Mouse (Mus musculus) midbrain, embryonic 12.5 days (tissue): ENCODE measurements around the gene Slc22a27. TPM values are rescaled to one million over a fixed set of nuclear protein-coding genes. Genes with fewer than 3 reads are reported as not detected.
"Not testable (repeated sequence)": the region's sequence is repeated elsewhere in the genome, so short reads cannot be mapped to it uniquely, and the experiment has no call there.

Experiments
- ATAC-seq: fragments of 200-750 bp; cut with Nextera tagmentation; 2 replicates; pipeline ENCODE4 v1.8.0; 2017; ENCODE audit warnings: low read depth, moderate TSS enrichment, moderate library complexity; ENCODE audit not compliant: low FRiP score
- H3K27ac ChIP-seq: fragments of 300-500 bp; sonication (generic); replicated peaks from 2 replicates; pipeline ENCODE4 v1.5.1; 2016; ENCODE audit warnings: mild to moderate bottlenecking
- H3K27me3 ChIP-seq: fragments of 300-500 bp; sonication (generic); 2 replicates; pipeline ENCODE4 v1.6.1; 2016; ENCODE audit warnings: mild to moderate bottlenecking
- H3K36me3 ChIP-seq: fragments of 300-500 bp; sonication (generic); 2 replicates; pipeline ENCODE4 v1.6.1; 2016
- H3K4me1 ChIP-seq: fragments of 300-500 bp; sonication (generic); 2 replicates; pipeline ENCODE4 v1.6.1; 2016
- H3K4me2 ChIP-seq: fragments of 300-500 bp; sonication (generic); replicated peaks from 2 replicates; pipeline ENCODE4 v1.6.1; 2016; ENCODE audit warnings: mild to moderate bottlenecking, moderate library complexity
- H3K4me3 ChIP-seq: fragments of 300-500 bp; sonication (generic); 2 replicates; pipeline ENCODE4 v1.5.1; 2016; ENCODE audit warnings: mild to moderate bottlenecking
- H3K9ac ChIP-seq: fragments of 300-500 bp; sonication (generic); replicated peaks from 2 replicates; pipeline ENCODE4 v1.6.1; 2016; ENCODE audit warnings: mild to moderate bottlenecking, moderate library complexity
- H3K9me3 ChIP-seq: fragments of 300-500 bp; sonication (generic); 2 replicates; pipeline ENCODE4 v1.6.1; 2016; ENCODE audit warnings: mild to moderate bottlenecking
- WGBS: fragments of 180-500 bp; shearing (Covaris S2); methylation state at CpG from one replicate; pipeline ENCODE4 v1.1.7; 2016; 5-methylcytosine and 5-hydroxymethylcytosine counted together
- microRNA-seq: library from miRNA; unstranded; fragments of <30 nt; microRNA quantifications from one replicate; pipeline ENCODE4, GENCODE M21; 2017
- polyA plus RNA-seq: library from polyadenylated mRNA; unstranded; fragments of >200 nt; fragmentation: Nextera tagmentation; extraction: Ambion mirVana; gene quantifications from 2 replicates; pipeline ENCODE4 v1.2.1, GENCODE M21; 2016

Gene Slc22a27
- not detected in 2 replicates for polyA plus RNA-seq

GRCm38 (mm10) chr19:7965927-7966326 lies at the start of gene Slc22a27:
Gene Slc22a27 (minus strand): TSS chr19:7966027.
- not testable (repeated sequence) for ATAC-seq, H3K4me2 ChIP-seq, H3K36me3 ChIP-seq, H3K27me3 ChIP-seq, H3K27ac ChIP-seq, H3K9ac ChIP-seq, H3K9me3 ChIP-seq, H3K4me1 ChIP-seq, H3K4me3 ChIP-seq
- 70% methylated on average over 5 of the region's 5 CpGs for WGBS

DNA sequence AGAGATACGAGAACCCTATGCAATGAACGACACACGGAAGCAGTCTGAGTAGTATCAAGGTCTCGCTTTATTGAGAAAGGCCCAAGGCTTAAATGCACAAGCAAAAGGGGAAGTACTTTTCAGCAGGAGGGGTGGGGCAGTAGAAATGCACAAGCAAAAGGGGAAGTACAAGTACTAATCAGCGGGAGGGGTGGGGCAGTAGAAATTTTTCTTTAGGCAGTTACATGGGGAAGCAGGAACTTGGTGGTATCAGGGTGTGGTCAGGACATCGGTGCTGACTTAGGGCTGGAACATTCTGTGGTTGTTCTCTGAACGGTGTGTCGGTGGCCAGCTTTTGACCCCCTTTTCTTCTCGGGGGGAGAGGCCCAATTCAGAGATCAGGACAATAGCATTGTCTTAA lies 45.8 kb upstream of the Slc22a27 start:
- WGBS, result 90% methylated on average over 9 of the region's 9 CpGs
- not testable (repeated sequence) for H3K36me3 ChIP-seq, H3K9ac ChIP-seq, H3K4me1 ChIP-seq, H3K27me3 ChIP-seq, H3K27ac ChIP-seq, H3K4me2 ChIP-seq, H3K4me3 ChIP-seq, ATAC-seq
- H3K9me3 ChIP-seq, result peaks cover 21% of the 10 kb centered on the region

GRCm38 (mm10) chr19:8009086-8009485 lies 43.3 kb upstream of the Slc22a27 start:
- H3K27me3 ChIP-seq, H3K36me3 ChIP-seq, H3K27ac ChIP-seq, H3K4me2 ChIP-seq, H3K4me3 ChIP-seq, H3K9ac ChIP-seq, H3K4me1 ChIP-seq, ATAC-seq: not testable (repeated sequence)
- WGBS, result 85% methylated on average over 6 of the region's 6 CpGs
- peaks cover 24% of the 10 kb centered on the region for H3K9me3 ChIP-seq

DNA sequence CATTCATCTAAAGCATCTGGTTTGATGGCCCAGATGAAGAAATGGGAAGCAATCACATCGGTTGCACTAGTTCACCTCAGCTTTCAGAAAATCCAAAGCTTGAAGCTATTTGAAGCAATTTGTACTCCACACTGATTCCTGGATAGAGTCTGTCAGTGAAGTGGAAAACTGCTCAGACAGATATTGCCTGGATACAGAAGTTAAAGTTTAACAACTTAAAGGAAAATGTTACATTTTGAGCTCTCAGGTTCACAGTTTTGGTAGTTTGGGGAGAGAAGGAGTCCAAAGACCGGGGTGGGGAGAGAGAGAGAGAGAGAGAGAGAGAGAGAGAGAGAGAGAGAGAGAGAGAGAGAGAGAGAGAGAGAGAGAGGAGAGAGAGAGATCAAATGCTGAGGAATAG lies 2.9 kb upstream of the Slc22a27 start:
- H3K27ac ChIP-seq, result no peak overlapping the region
- ATAC-seq, result no peak
- WGBS, result 57% methylated on average over 2 of the region's 2 CpGs

DNA sequence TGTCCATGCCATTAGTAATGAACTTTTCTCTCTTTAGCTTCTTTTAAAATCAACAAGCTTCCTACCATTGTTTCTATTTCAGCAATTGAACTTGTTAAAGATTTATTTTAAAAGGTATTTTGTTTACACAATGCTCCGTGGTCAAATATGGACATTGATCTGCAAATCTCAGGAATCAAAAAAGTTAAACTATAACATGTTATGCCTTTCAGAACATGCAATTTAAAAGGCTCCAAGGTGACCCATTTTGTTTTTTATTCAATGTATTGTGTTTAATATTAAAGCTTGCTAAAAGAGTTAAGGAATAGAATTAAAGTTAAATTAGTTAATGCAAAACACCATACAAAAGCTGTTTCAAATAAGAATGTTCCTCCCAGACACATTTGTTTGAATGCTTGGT lies 723 bp upstream of the Slc22a27 start:
- not testable (repeated sequence) for H3K9me3 ChIP-seq, H3K27me3 ChIP-seq, H3K36me3 ChIP-seq, H3K4me3 ChIP-seq, ATAC-seq, H3K9ac ChIP-seq, H3K27ac ChIP-seq, H3K4me2 ChIP-seq, H3K4me1 ChIP-seq
- WGBS, result 69% methylated on average over 1 of the region's 1 CpGs

More for the DNA sequence above, 2.9 kb upstream of the Slc22a27 start:
- H3K4me2 ChIP-seq, result no peak overlapping the region
- H3K36me3 ChIP-seq, result no peaks in the 10 kb centered on the region
- H3K4me1 ChIP-seq, result no peaks in the 10 kb centered on the region
- no peak overlapping the region for H3K9ac ChIP-seq
- H3K9me3 ChIP-seq, result 0 out of 2 replicates have a peak, but pooled peaks cover 6% of the 10 kb centered on the region
- H3K27me3 ChIP-seq, result no peaks in the 10 kb centered on the region
- H3K4me3 ChIP-seq, result no peak overlapping the region

DNA sequence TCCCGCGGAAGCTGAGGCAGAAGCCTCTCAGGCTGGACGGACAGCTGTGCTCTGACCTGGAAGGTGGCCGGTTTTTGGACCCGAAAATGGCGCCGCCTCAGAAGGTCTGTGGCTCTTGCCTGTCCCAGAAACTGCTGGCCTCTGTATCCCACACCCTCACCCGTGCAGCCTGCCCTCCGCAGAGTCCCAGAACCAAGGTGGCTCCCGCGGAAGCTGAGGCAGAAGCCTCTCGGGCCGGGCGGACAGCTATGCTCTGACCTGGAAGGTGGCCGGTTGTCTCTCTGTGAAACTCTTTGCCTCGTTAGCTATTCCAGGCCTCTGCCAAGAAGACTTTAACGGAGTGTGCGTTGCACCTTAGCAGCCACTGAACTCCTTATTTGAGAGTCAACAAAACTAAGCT lies 26.4 kb downstream of the Slc22a27 start:
- peaks cover 25% of the 10 kb centered on the region; the same call in 1 of the 2 replicates for H3K9me3 ChIP-seq
- not testable (repeated sequence) for H3K4me3 ChIP-seq, H3K4me2 ChIP-seq, ATAC-seq, H3K4me1 ChIP-seq, H3K27me3 ChIP-seq, H3K27ac ChIP-seq, H3K36me3 ChIP-seq, H3K9ac ChIP-seq
- 88% methylated on average over 18 of the region's 18 CpGs for WGBS

- 94% methylated on average over 1 of the region's 1 CpGs for WGBS
- Histone ChIP-seq H3K27ac (no peak overlapping the region), H3K36me3 (no peaks in the 10 kb centered on the region), H3K4me2 (no peak overlapping the region), H3K4me3 (no peak overlapping the region), H3K4me1 (no peaks in the 10 kb centered on the region), H3K9me3 (peaks cover 25% of the 10 kb centered on the region), H3K27me3 (no peaks in the 10 kb centered on the region), H3K9ac (no peak overlapping the region)
- no peak for ATAC-seq
Measured at GRCm38 (mm10) chr19:7876626-7877025, 89.2 kb downstream of the Slc22a27 start.

DNA sequence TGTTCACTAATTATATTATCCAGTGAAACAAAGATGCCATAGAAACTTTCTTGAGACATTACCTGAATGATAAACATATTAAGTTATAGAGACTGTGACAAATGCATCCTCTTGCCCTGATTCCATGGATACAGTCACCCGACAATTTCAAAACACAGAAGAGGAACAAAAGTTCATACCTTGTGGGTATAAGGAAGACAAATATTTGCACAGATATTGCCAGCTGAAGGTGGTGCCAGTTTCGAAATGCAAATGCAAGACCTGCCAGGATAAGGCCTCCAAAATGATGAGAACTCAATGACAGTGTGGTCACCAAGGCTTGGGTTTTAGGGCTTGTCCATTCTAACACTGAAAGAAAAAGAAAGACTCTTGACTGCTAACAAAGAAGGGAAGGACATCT lies 136.0 kb downstream of the Slc22a27 start:
- H3K36me3 ChIP-seq, result no peaks in the 10 kb centered on the region
- 66% methylated on average over 2 of the region's 2 CpGs for WGBS
- no peaks in the 10 kb centered on the region for H3K27me3 ChIP-seq
- ATAC-seq, result no peak
- H3K9me3 ChIP-seq, result peaks cover 15% of the 10 kb centered on the region
- no peak overlapping the region for H3K4me3 ChIP-seq
- no peak overlapping the region for H3K27ac ChIP-seq
- H3K9ac ChIP-seq, result no peak overlapping the region
- no peaks in the 10 kb centered on the region for H3K4me1 ChIP-seq
- no peak overlapping the region for H3K4me2 ChIP-seq

Small RNA genes lying within 50 kb of the gene (microRNA-seq; reads per million reads assigned to microRNA genes)
- gene Gm24951, result not detected

Other genes starting within 250 kb of the Slc22a27 start
- not detected in 2 replicates for gene Slc22a26, start 163.4 kb downstream of the Slc22a27 start, polyA plus RNA-seq
- not detected in 2 replicates for gene Slc22a28, start 166.0 kb upstream of the Slc22a27 start, polyA plus RNA-seq